Mouse (Mus musculus) testis, adult 2 months (tissue): ENCODE data around the gene Shld1.

Experiments
- CTCF ChIP-seq: fragments of 200-500 bp; IDR thresholded peaks from 2 replicates; pipeline ENCODE4 v1.5.1; 2012; ENCODE audit warnings: low read depth, mild to moderate bottlenecking, inconsistent platforms, low read length, moderate library complexity; ENCODE audit not compliant: control insufficient read depth, insufficient read depth, insufficient replicate concordance
- POLR2A ChIP-seq: fragments of 200-500 bp; IDR thresholded peaks from 2 replicates; pipeline ENCODE4 v1.6.1; 2012; ENCODE audit warnings: low read depth, mild to moderate bottlenecking, inconsistent platforms, low read length, moderate library complexity; ENCODE audit not compliant: control insufficient read depth

GRCm38 (mm10) chr2:132793441-132794203, 106.9 kb downstream of the Shld1 start:
- TF ChIP-seq CTCF (no peak), POLR2A (no peak)
